Mouse (Mus musculus) mature B cell (primary cell): ENCODE results near the gene Tdg.
"Not testable (repeated sequence)": the region's sequence is repeated elsewhere in the genome, so short reads cannot be mapped to it uniquely, and the experiment has no call there.

Source experiments
- in situ Hi-C: fragments of 300-500 bp; cut with MboI; formaldehyde crosslinking; loops from 2 replicates; pipeline ENCODE4 v1.14.3; 2019

The Tdg gene

DNA sequence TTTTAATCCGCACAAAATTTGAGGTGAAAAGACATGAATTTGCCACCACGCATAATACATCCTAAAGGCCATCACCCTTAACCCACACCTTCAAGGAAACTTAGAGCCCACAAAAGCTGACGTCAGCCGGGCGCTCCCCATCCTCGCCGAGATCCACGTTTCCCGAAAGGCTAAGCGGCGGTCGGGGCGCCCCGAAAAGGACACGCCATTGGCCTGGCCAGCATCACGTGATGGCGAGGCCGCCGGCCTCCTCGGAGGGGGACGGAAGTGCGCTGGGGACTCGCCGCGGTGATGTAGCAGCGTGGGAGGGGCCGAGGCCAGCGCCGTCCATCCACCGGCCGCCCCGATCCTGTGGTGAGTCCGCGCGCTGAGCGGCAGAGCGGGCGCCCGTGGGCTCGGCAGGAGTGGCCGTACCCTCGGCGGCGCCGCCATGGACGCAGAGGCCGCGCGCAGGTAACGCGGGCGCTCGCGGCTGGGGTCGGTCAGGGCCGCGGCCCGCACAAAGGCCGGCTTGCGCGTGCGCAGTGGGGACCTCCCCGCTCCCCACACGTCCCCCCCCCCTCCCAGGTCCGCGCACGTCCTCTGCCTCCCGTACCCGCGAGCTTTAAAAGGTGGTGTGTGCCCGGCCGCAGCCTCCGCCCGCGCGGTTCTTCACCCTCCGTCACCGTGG is at the start of gene Tdg:
TSS of gene Tdg (plus strand) at position 243 of the 670 bp plus-strand sequence.
- in situ Hi-C loops: not testable (repeated sequence)

DNA sequence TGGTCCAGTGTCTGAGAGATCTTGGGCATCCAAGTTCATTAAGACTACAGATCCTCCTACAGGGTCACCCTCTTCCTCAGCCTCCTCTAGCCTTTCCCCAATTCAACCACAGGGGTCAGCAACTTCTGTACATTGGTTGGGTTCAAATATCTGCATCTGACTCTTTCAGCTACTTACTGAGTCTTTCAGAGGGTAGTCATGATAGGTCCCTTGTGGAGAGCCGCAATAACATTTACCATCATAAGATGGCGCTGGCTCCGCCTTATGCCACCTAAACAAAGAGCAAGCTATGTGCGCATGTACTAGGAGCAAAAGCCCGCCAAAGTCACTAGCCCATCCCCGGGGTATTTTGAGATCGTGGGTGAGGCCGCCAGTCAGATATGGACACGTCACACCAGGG is 40.0 kb upstream of the Tdg start:
- in situ Hi-C loops: not testable (repeated sequence)

DNA sequence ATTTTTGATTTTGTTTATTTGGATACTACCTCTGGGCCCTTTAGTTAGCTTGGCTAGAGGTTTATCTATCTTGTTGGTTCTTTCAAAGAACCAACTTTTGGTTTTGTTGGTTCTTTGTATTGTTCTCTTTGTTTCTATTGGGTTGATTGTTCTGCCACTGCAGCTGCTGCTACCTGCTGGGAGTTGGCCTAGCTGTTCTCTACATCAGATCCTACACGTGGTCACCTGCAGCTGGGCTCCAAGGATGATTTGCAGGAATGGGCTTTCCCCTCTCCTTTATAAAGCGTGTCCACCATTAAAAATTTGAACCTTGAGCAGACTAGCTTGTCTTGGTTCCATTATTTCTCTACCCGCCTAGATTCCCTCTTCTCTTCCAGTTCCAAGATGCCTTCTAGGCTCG is 35.2 kb upstream of the Tdg start:
- in situ Hi-C loops: not testable (repeated sequence)

DNA sequence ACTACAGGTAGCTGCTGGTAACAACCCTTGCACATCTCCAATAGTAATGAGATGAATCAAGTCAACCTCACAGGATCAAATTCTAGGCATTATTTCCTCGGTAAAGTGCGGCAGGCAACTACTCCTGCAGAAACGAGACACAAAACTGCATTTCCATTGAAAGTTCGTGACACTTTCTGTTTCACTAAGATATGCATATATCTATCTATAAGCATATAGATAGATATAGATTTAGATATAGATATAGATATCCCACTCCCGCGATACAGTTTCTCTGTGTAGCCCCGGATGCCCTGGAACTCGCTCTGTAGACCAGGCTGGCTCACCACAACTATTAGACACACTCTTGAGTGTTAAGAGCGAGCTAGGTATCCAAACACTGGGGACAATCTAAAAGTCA is 7.4 kb upstream of the Tdg start:
- in situ Hi-C loops: no loop called here

DNA sequence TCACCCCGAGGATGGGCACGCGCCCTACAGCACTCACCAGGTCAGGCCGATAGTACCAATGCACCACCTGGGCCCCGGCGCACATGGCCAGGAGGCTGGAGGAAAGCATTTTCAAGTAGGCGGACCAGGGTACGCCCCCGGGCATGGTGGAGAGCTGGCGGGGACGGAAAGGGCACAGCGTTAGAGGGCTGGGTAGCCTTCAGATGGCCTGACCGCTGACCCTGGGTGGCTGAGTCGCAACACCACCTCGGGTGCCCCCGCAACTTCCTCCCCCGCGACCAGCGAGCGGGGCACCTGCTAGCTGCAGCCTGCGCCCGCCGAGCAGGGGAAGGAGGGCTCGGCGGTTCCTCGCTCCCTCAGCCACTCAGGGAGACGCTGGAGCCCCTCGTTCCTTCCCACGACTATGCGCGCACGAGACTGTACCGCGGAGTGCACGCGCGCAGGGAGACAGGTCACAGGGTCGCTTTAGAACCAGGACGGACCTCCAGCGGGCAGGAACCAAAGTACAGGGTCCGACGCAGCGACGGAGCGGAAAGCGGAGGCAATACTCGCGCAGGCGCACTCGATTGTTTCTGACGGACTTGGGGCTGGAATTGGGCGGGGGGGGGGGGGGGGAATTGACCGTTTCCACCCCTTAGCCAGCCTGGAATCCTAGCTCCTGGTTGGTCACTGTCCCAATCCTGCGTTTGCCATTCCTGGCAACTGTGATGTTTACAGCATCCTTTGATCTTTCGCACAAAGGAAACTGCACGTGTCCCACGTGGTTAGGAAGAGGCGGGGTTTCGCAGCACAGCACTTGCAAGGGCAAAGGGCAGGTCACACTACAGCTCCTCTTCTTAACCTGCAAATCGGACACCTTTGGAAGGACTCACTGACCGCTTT is 6.7 kb upstream of the Tdg start, which contains the start of gene 1190007I07Rik:
TSS of gene 1190007I07Rik (minus strand) at position 558 of the 882 bp plus-strand sequence.
- in situ Hi-C loops: no loop called here

DNA sequence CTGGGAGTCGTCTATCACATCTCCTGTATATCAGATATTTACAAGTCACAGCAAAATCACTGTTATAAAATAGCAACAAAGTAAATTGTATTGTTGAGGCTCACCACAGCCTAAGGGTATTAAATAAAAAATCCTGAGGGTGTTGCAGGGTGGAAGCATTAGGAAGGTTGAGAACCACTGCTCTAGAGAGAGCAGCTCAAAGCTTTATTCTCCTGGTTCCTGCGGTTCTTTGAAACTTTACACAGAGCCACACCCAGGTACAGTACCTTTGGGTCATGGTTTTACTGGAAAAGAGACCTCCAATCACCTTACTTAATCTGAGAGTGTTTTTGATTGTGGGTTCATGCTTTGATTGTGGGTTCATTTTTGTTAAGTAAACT is 6.1 kb upstream of the Tdg start:
- in situ Hi-C loops: not testable (repeated sequence)

DNA sequence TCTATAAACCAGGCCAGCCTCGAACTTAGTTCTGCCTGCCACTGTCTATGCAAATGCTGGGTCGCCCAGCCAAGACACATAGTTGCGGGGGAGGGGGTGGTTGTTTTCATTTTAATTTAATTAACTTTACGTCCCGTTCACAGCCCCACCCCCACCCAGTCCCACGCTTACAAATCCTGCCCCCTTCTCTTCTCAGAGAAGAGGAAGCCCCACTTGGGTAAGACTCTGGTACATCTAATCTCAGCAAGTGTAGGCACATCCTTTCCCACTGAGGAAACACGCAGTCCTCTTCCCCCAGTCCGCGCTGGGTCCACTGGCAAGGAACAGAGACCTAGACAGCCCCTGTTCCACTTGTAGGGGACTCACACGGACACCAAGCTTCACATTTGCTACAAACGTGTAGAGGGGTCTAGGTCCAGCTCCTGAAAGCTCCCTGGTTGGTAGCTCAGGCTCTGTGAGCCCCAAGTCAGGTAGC is 480 bp upstream of the Tdg start:
- in situ Hi-C loops: no loop called here

DNA sequence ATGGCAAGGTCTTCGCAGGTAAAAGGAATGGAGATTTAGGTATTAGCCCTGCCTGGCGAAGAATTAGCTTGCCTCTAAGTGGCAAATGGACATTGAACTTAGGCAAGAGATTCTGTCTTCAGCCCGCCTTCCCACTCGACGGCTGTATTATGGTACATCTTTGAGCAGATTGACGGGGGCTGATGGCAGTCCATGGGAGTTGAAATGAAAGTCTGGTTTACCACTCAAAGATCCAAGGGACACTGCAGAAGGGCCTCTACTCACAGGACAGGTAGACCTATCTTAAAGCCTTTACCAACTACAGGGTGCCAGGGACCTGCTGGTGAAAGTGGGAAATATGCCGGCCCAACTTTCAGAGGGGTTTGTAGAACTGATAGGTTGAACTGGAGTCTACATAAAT is 869 bp downstream of the Tdg start:
- in situ Hi-C loops: no loop called here

DNA sequence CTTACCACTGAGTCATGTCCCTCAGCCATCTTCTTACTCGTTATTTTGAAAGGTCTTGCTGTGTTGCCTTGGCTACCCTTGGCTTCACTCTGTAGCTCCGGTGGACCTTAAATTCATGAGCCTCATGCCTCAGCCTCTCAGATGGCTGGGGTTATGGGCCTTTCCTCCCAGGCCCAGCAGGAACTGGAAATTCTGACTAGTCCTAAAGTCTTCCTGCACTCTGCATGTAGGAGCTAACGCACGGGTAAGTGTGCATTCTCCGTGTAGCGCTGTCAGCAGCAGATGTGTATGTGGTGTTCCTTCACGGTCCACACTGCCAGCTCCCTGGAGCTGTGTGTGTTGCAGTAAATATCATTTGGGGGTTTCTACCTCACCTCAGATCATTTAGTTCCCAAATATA is 1.5 kb downstream of the Tdg start:
- in situ Hi-C loops: no loop called here

DNA sequence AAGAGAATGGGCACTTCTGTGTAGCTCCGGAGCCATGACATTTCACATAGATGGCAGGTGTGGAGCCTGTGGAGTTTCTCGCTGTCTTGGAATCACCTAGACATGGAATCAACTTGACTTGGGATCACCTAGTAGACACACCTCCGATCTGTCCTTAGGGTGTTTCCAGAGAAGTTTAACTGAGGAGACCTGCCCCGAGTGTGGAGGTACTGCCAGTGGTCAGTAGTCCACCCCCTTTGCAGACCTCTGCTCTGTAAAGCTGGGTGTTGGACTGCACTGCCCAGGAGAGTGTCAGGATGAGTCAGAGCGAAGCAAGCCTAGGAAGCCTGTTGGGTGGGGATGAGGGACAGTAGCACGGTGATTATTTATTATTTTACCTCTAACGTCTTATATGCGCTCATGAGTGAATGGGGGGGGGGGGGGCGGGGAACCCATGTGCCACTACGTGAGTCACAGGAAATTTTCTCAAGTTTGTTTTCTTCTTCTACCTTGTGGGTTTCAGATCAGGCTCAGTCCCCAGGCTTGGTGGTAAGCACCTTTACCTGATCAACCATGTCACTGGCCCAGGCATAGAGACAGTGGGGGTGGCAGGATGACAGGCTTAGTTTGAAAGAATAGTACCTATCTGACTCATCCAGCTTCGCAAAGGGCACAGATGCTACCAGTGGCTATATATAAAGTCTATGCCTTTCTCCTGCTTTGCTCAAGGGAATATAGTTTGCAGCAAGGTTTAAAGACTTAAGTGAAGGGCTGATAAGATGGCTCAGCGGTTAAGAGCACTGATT is 3.1 kb downstream of the Tdg start:
- in situ Hi-C loops: no loop called here

DNA sequence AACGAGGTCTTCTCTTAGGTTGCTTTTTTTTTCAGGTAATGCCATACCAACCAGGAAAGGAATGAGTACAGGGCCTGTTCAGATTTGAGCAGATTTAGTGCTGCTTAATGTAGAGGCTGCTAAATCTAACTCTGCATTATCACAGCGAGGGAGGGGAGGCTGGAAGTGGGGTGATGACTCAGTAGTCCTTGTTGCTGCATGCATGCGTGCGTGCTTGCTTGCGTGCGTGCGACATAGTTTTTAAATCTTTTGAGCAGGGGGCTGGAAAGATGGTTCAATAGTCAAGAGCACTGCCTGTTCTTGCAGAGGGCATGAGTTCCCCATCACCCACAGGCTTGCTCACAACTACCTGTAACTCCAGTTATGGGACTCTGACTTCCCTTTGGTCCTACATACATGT is 4.7 kb downstream of the Tdg start:
- in situ Hi-C loops: no loop called here

DNA sequence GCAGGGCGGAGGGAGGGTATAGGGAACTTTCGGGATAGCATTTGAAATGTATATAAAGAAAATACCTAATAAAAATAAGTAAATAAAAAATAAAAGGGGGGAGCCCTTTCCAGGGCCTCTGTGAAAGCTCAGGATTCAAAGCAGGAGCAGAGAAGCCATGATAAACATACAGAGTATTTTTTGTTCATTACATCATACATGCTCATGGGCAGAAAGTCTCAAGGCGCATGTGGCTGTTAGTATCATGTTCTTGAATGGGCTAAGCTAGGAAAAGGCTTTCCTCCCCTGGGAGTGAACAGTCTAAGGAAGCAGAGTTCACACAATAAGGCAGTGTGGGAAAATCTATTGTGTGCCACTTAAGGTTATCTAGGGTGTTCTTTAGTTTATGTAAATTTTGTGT is 6.7 kb downstream of the Tdg start:
- in situ Hi-C loops: no loop called here

DNA sequence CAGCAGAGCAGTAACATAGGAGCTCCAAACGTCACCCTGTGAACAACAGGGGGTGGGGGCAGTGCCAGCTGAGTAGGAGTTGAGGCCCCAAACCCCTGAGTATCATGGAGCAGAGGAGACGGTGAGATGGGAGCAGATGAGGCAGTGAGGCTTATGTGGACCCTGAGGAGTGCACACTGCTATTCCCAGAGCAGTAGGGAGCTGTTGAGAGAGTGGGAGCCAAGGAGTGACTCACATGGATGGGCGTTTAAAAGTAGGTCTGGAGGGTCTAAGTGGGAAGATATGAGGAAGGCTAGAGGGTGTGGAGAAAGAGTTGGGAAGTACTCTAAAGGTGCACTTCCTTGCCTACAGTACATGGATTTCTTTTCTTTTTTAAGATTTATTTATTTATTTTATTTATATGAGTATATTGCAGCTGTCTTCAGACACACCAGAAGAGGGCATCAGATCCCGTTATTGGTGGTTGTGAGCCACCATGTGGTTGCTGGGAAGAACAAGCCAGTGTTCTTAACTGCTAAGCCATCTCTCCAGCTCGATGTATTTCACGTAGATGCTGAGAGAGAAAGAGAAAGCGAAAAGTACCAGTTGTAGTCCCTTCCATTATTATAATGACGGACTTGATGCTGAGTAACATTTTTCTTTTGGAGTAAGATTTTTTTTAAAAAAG is 9.5 kb downstream of the Tdg start:
- in situ Hi-C loops: no loop called here

DNA sequence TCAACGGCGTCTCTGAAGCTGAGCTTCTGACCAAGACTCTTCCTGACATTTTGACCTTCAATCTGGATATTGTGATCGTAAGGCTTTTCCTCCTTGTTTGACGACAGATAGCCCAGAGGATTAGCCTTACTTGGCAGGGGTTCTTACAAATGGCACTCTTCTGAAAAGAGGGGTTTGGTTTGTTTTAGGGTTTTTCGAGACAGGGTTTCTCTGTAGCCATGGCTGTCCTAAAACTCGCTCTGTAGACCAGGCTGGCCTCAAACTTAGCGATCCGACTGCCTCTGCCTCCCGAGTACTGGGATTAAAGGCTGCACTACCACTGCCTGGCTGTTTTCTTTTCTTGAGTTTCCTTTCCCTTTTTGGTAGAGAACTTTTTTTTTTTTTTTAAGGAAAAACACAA is 11.9 kb downstream of the Tdg start:
- in situ Hi-C loops: no loop called here

DNA sequence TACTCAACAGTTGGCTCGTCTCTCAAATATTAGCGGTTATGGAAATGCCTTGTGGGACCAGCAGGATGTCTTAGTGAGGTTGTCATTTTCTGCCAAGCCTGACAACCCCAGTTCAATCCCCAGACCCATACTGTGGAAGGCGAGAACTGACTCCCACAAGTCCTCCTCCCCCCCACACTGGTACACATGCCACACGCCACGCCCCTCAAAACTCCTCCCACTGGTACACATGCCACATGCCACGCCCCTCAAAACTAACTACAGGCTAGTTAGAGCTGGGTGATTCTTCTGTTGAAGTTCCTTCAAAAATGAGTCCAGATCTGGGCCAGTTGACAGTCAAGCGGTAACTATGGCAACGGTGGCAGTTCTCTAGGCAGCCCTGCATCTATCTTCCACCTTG is 16.5 kb downstream of the Tdg start:
- in situ Hi-C loops: no loop called here

DNA sequence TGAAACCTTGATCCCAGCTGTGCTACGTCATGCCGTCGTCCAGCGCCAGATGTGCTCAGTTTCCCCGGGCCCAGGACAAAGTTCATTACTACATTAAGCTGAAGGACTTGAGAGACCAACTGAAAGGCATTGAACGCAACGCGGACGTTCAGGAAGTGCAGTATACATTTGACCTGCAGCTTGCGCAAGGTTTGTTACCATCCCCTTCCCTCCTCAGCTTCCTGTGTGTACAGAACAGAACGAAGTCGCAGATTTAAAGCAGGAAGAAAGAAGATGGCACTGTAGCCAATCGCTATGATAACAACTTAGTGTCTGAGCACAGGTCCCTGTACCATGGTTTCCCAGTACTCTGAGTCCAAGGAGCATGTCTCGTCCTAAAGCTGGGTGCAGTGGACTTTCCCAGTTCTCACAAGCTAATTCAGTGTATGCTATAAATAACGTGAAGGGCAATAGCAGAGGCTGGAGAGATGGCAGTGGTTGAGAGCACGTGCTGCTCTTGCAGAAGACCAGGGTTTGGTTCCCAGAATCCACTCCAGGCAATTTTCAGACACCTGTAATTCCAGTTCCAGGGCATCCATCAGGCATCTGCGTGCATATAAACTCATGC is 17.7 kb downstream of the Tdg start:
- in situ Hi-C loops: no loop called here

DNA sequence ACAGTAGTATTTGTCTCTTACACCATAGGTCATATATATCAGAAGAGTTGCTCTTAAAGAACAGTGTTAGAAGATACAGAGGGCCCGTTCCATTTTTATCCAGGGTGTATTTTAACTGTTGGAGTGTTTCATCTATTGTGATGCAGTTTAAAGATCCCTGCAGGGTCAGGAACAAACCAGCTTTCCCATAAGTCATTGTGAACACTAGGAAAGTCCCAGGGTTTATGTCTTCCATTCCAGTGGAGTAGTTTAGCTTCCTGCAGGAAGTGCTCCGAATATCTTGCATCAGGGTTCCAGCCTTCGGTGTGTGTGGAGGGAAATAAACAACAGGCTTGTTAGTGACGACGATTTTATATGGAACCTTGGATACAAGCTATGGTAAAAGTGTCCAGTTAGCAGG is 21.6 kb downstream of the Tdg start:
- in situ Hi-C loops: no loop called here

DNA sequence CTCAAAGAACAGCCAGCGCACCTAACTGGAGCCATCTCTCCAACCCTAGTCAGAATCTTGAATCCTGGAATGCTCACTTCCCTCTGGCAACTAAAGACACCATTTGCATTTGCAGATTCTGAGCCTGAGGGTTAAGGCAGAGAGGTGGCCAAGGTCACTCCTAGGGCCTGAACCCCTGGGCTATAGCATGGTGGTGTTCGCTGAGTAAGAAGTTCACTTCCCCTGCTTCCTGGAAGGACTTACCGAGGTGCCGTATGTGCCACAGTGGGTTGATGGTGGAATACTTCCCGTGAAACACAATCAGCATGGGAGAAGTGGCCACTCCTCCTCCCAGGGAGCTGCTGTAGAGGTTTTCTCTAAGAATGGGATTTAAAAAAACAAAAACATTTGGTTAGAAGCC is 23.0 kb downstream of the Tdg start:
- in situ Hi-C loops: no loop called here

DNA sequence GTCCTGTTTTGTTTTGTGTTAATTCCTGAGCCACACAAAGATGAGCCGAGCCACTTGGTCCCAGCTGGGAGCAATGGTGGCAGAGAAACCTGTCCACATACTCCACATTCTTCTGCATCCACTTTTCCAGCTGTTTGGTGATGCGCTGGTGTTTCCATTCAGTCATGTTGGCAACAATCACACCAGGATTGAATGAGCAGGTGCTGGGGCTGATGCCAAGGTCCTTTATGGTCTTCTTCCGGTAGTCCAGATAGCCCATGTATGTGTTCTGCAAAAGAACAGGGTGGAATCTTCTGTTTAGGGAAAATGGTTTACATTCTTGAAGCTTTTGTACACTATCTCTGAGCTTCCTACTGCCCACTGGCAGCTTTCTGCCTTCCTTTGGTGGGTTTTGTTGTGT is 25.0 kb downstream of the Tdg start:
- in situ Hi-C loops: no loop called here

DNA sequence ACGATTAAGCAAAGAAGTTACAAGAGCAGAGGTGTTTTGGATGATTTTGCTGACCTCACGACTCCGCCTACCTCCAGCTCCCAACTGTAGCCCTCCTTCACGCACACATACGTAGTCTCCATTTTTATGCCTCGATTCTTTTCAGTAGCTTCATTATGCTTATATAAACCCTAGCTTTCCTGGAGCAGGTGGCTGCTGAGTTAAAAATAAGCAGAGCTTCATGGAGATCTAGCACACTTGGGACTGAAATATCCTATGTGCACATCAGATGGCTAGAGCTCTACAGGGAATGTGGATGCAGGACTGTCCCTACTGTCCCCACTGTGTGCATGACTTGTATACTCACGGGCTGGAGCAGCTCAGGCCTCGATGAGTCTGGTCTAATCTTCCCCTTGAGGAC is 32.2 kb downstream of the Tdg start:
- in situ Hi-C loops: no loop called here

DNA sequence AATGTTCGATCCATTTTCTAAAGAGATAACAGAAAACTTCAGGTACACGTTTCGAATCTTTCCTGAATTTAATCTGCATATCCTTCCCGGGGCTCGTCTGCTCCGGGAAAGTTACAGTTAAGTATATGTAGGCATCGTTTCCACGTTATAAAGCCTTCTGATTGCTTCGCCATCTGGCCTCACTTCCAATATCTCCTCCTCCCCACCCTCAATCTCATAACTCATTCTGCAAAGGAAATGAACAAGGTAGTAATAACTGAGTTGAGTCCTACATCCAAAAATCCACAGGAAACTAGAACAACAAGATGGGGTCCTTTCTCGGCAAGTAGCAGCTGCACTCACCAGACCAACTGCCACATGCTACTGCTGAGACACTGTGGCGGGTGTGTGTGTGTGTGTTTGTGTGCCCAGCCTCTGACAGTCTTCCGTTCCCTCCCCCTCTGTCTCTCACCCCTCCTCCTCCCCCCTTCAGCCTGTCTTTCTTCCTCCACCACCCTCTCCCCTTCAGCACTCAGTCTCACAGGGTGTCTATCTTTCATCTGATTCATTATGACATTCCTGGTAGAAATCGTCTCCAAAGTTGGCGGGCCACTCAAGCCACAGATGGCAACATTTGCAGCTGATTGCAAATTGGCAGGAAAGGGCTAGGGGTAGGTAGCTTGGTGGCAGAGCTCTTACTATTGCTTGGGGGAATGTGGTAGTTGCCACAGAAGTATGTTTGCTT is 32.8 kb downstream of the Tdg start:
- in situ Hi-C loops: no loop called here
